Mouse (Mus musculus) E14TG2a.4 (cell line): Measurements from ENCODE around the gene Grin3b.

ENCODE experiments used
- H3K27me3 ChIP-seq: 2 replicates; pipeline ENCODE4 v1.6.1; 2014; ENCODE audit warnings: low read length, control low read depth; ENCODE audit not compliant: insufficient read depth
- H3K36me3 ChIP-seq: 2 replicates; pipeline ENCODE4 v1.6.1; 2014; ENCODE audit warnings: low read length, control low read depth; ENCODE audit not compliant: insufficient read depth
- H3K4me1 ChIP-seq: replicated peaks from 2 replicates; pipeline ENCODE4 v1.6.1; 2014; ENCODE audit warnings: low read depth, low read length, control low read depth
- H3K4me3 ChIP-seq: replicated peaks from 2 replicates; pipeline ENCODE4 v1.5.1; 2014; ENCODE audit warnings: mild to moderate bottlenecking, low read length
- H3K9me3 ChIP-seq: 2 replicates; pipeline ENCODE4 v1.6.1; 2014; ENCODE audit warnings: low read length, control low read depth
- CTCF ChIP-seq: conservative IDR thresholded peaks from 2 replicates; pipeline ENCODE4 v1.5.1; 2014; ENCODE audit warnings: low read length
- NANOG ChIP-seq: IDR thresholded peaks from 2 replicates; pipeline ENCODE4 v1.6.1; 2014; ENCODE audit warnings: borderline replicate concordance, low read length, mixed read lengths
- POU5F1 ChIP-seq: IDR thresholded peaks from 2 replicates; pipeline ENCODE4 v1.6.1; 2014; ENCODE audit warnings: low read length, borderline replicate concordance

The Grin3b gene

DNA sequence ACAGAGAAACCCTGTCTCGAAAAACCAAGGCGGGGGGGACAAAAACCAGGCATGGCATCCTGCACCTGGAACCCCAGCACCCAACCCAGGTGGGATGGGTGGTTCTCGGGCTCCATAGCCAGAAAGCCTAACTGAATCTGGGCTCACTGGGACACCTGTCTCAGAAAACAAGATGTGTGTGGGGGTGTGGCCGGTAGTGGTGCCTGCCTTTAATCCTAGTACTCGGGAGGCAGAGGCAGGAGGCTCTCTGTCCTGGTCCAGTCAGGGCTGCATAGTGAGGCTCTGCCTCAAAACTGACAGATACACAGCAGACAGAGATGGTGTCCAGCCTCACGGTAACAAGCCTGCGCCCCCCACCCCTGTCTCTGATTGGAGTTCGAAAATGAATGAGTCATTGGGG, 52.3 kb downstream of the Grin3b start:
- TF ChIP-seq CTCF (no peak), POU5F1 (no peak)
- H3K4me3 ChIP-seq: no peak overlapping the region
- 0 out of 2 replicates have a peak, but pooled peaks cover 2% of the 10 kb centered on the region for H3K27me3 ChIP-seq
- H3K36me3 ChIP-seq: peaks cover 27% of the 10 kb centered on the region
- H3K4me1 ChIP-seq: peaks cover 96% of the 10 kb centered on the region
- H3K9me3 ChIP-seq: no peaks in the 10 kb centered on the region

DNA sequence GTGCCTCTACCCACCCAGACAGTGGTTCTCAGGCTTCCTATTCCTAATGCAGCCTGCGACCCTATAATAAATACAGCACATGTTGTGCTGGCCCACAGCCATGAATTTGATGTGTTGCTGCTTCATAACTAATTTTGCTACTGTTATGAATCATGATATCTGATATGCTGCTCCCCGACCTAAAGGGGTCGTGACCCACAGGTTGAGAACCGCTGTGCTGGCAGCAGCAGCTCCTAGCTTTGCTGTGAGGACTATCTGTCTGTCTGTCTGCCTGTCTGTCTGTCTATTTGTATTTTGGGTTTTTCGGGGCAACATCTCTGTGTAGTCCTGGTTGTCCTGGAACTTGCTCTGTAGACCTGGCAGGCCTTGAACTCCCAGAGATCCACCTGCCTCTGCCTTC, 53.2 kb downstream of the Grin3b start:
- Histone ChIP-seq H3K36me3 (peaks cover 28% of the 10 kb centered on the region), H3K4me1 (peaks cover 99% of the 10 kb centered on the region), H3K9me3 (no peaks in the 10 kb centered on the region), H3K4me3 (no peak overlapping the region), H3K27me3 (no peaks in the 10 kb centered on the region)
- TF ChIP-seq POU5F1 (no peak), CTCF (no peak), NANOG (no peak)

DNA sequence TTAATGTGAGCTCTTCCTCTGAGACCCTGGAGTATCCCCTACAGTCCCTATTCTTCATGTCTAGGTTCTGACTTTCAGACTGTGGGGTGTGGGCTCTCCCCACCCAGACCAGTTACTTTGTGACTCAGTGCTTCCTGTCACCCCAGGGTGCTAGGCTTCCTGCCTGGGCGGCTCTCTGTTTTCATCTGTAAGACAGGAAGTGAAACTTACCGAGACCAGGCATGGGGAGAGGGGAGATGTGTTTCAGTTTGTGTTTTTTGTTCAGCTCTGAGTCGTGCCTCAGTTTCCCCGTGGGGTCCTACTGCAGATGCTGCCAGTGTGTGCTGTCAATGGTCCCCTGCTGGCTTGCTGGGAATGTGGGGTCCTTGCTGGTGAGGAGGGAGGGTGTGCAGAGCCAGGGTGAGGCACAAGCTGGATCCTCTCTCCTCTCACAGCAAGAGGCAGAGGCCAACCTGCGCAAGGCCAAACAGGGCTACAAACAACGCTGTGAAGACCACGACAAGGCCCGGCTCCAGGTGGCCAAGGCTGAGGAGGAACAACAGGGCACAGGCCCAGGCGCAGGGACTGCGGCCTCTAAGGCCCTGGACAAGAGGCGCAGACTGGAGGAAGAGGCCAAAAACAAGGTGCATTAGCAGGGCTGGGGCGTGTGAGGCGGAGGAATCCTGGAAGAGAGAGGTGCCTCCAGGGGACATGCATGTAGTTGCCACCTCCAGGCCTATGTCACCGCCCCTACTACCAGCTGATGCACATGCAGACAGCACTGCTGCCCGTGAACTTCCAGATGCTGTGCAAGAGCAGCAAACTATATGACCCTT, 53.9 kb downstream of the Grin3b start:
- H3K27me3 ChIP-seq: no peaks in the 10 kb centered on the region
- peak overlapping the region; percentile 48 for H3K4me3 ChIP-seq
- peaks cover 34% of the 10 kb centered on the region for H3K36me3 ChIP-seq
- H3K9me3 ChIP-seq: no peaks in the 10 kb centered on the region
- TF ChIP-seq CTCF (no peak), NANOG (no peak), POU5F1 (no peak)
- H3K4me1 ChIP-seq: peaks cover 99% of the 10 kb centered on the region

DNA sequence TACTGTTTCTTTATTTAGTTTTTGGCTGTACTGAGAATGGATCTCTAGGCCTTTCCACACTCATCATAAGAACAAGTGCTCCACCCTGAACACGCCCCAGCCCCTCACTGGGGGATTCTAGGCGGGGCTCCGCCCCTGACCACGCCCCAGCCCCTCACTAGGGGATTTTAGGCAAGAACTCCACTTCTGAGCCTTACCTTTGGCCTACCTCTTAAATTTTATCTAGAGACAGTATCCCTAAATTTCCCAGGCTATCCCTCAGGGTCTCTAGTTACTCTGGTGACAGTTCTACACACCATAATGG, 54.5 kb downstream of the Grin3b start:
- peaks cover 37% of the 10 kb centered on the region for H3K36me3 ChIP-seq
- H3K4me3 ChIP-seq: peak overlapping the region; percentile 48
- no peaks in the 10 kb centered on the region for H3K27me3 ChIP-seq
- H3K9me3 ChIP-seq: no peaks in the 10 kb centered on the region
- TF ChIP-seq CTCF: no peak
- TF ChIP-seq POU5F1: no peak
- TF ChIP-seq NANOG: no peak
- peaks cover 94% of the 10 kb centered on the region for H3K4me1 ChIP-seq

DNA sequence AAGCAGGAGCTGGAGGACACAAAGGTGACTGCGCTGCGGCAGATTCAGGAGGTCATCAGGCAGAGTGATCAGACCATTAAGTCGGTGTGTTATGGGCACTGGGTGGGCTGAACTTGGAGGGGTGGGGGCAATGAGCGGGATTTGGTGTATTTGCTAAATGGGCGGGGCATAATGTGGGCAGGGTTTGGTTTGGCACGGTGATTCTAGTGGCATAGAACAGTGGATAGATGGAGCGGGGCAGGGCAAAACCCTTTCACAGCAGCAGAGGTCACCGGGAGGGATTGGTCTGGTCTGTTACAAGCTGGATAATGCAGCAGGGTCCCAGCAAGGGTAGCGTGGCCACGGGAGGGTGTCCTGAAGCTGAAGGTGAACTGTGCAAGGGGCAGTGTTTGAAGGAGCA, 54.9 kb downstream of the Grin3b start:
- Histone ChIP-seq H3K4me1 (peaks cover 94% of the 10 kb centered on the region), H3K4me3 (peak overlapping the region; percentile 48), H3K9me3 (no peaks in the 10 kb centered on the region), H3K36me3 (peaks cover 37% of the 10 kb centered on the region), H3K27me3 (no peaks in the 10 kb centered on the region)
- TF ChIP-seq POU5F1 (no peak), CTCF (no peak), NANOG (no peak)

DNA sequence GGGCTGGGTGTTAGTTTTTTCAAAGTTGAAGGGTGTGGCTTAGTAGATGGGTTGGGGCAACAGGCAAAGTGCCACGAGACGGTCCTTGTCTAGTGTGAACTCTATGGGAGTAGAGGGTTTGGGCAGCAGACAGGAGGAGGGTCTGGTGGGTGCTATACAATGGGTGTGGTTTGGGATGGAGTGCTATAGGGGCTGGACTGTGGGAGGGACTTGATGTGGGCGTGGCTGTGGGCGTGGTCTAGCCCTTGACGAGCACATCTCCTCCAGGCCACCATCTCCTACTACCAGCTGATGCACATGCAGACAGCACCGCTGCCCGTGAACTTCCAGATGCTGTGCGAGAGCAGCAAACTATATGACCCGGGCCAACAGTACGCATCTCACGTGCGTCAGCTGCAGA, 55.4 kb downstream of the Grin3b start:
- Histone ChIP-seq H3K4me3 (peak overlapping the region; percentile 48), H3K36me3 (peaks cover 41% of the 10 kb centered on the region), H3K27me3 (no peaks in the 10 kb centered on the region), H3K4me1 (peaks cover 94% of the 10 kb centered on the region), H3K9me3 (no peaks in the 10 kb centered on the region)
- TF ChIP-seq CTCF (no peak), POU5F1 (no peak), NANOG (no peak)
